In the genomic region with DNA sequence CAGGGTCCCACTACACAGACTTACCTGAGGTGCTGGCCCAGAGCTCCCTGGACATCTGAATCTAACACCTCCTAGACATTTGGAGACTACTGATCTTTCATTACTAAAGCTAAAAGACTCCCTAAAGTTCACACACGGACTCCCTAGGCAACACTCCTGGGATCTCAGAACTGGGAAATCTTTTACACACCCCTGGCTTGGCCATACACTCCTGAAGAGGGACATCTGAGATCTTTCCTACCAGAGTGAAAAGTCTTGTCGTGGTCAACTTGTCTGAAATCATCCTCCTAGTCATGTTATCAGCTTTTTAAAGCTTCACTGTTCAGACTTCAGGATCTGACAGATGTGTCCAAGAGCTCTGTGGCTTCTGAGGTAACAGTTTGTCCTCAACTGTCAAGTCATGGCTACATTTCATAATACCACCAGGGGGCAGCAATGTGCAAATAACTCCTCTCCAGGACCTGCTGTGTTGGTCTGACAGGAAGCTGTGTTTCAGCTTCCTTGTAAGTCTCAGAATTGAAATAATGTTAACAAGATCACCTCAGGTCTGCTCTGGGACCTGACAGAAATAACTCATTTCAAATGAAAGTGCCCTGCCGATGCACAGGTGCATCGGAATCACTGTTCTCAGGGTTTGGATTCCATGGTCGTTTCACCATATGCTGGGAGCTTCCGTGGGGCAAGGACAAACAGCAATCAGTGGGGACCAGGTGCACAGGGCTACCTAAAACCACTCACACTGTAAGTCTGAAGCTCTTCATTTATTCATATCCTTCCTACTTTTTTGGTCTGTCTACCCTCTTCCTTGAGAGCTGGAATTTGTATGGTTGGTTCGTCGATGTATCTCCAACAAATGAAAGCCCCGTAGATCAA, we compare ENCODE assay signal across 9 mouse cellular contexts.
A peak's percentile ranks its signal among the peaks of the same experiment; 100 is the strongest.
DNase-seq lines count a peak whose midpoint lies in the region; ATAC-seq and TF ChIP-seq lines count a peak whose summit lies in the region.
"Had no signal": no experiment of that assay in that cellular context is flagged by ENCODE, and none has a peak within 500 bp of the region (broad histone marks: within the 10 kb centered on the region; RNA-seq: fewer than 3 reads in every experiment).

No protein-coding gene starts in this region.

- DNase-seq in 3T3-L1 (ENCODE audit: low read depth, low spot score) (peak; percentile 94), adipocyte (ENCODE audit: low spot score) (peak; percentile 90)
- peak; percentile 26 for DNase-seq in gastrocnemius, postnatal 25 days
- DNase-seq in kidney, adult 9 months = peak; percentile 87
- DNase-seq in limb, embryonic 10.5 days (ENCODE audit: low spot score) = peak; percentile 73
- peak; percentile 94 for DNase-seq in midbrain, postnatal 0 days (ENCODE audit: low spot score)

- H3K27me3 ChIP-seq in limb, embryonic 10.5 days (ENCODE audit: low read depth, poor library complexity, severe bottlenecking) = no peaks in the 10 kb centered on the region
- no peaks in the 10 kb centered on the region for H3K27me3 ChIP-seq in midbrain, postnatal 0 days (ENCODE audit: insufficient read depth, low read length)
- H3K27me3 ChIP-seq in stomach, embryonic 14.5 days (ENCODE audit: control insufficient read depth, insufficient read depth, low read length) = no peaks in the 10 kb centered on the region
- H3K27me3 ChIP-seq: stomach, embryonic 15.5 days had no signal

- peak; percentile 100 for ATAC-seq in common myeloid progenitor, adult 5-6 weeks (replicated peaks; ENCODE audit: low read depth, poor library complexity, severe bottlenecking)
- peak; percentile 78; the same call in 1 of the 2 replicates for ATAC-seq in midbrain, postnatal 0 days (ENCODE audit: low FRiP score)
- peak; percentile 67; the same call in 1 of the 2 replicates for ATAC-seq in stomach, embryonic 14.5 days (ENCODE audit: insufficient number of reproducible peaks, insufficient read depth, low FRiP score, low read depth)

- H3K4me3 ChIP-seq in limb, embryonic 10.5 days = no peak overlapping the region
- no peak overlapping the region for H3K4me3 ChIP-seq in midbrain, postnatal 0 days (ENCODE audit: low read depth, low read length)
- no peak overlapping the region for H3K4me3 ChIP-seq in stomach, embryonic 14.5 days (ENCODE audit: low read depth, low read length)
- H3K4me3 ChIP-seq: stomach, embryonic 15.5 days had no signal

- WGBS in limb, embryonic 10.5 days = 75% methylated on average over 9 of the region's 9 CpGs
- 77% methylated on average over 9 of the region's 9 CpGs for WGBS in midbrain, postnatal 0 days
- 66% methylated on average over 9 of the region's 9 CpGs for WGBS in stomach, embryonic 14.5 days

- peaks cover 4% of the 10 kb centered on the region; the same call in 1 of the 2 replicates for H3K4me1 ChIP-seq in limb, embryonic 10.5 days
- no peaks in the 10 kb centered on the region for H3K4me1 ChIP-seq in midbrain, postnatal 0 days (ENCODE audit: insufficient read depth, low read length)
- no peaks in the 10 kb centered on the region for H3K4me1 ChIP-seq in stomach, embryonic 14.5 days (ENCODE audit: control insufficient read depth, insufficient read depth, low read length)
- H3K4me1 ChIP-seq: stomach, embryonic 15.5 days had no signal

- no peak overlapping the region for H3K9ac ChIP-seq in midbrain, postnatal 0 days (replicated peaks; ENCODE audit: low read length, poor library complexity, severe bottlenecking)
- H3K9ac ChIP-seq in stomach, embryonic 14.5 days (replicated peaks; ENCODE audit: low read depth, low read length) = no peak overlapping the region
- H3K9ac ChIP-seq: stomach, embryonic 15.5 days had no signal

- H3K4me2 ChIP-seq in midbrain, postnatal 0 days (ENCODE audit: low read depth, low read length, poor library complexity, severe bottlenecking) = no peak overlapping the region
- H3K4me2 ChIP-seq in stomach, embryonic 14.5 days (replicated peaks; ENCODE audit: low read depth, low read length) = no peak overlapping the region
- H3K4me2 ChIP-seq: stomach, embryonic 15.5 days had no signal

- no peaks in the 10 kb centered on the region for H3K9me3 ChIP-seq in limb, embryonic 10.5 days (replicated peaks)
- H3K9me3 ChIP-seq in midbrain, postnatal 0 days (ENCODE audit: low read length) = no peaks in the 10 kb centered on the region
- H3K9me3 ChIP-seq in stomach, embryonic 14.5 days (ENCODE audit: control insufficient read depth, low read depth, low read length) = no peaks in the 10 kb centered on the region
- H3K9me3 ChIP-seq: stomach, embryonic 15.5 days had no signal

- peak; percentile 88 for TF ChIP-seq CTCF in midbrain, postnatal 0 days (IDR thresholded peaks at IDR 0.05)

- H3K27ac ChIP-seq in limb, embryonic 10.5 days = no peak overlapping the region
- H3K27ac ChIP-seq in midbrain, postnatal 0 days (ENCODE audit: low read depth, low read length) = no peak overlapping the region
- no peak overlapping the region for H3K27ac ChIP-seq in stomach, embryonic 14.5 days (ENCODE audit: low read length)
- H3K27ac ChIP-seq: stomach, embryonic 15.5 days had no signal

- H3K36me3 ChIP-seq in limb, embryonic 10.5 days = no peaks in the 10 kb centered on the region
- no peaks in the 10 kb centered on the region for H3K36me3 ChIP-seq in midbrain, postnatal 0 days (ENCODE audit: insufficient read depth, low read length)
- H3K36me3 ChIP-seq in stomach, embryonic 14.5 days (ENCODE audit: control insufficient read depth, insufficient read depth, low read length) = no peaks in the 10 kb centered on the region
- H3K36me3 ChIP-seq: stomach, embryonic 15.5 days had no signal

Comparison
In these comparisons a context has a peak if more than half of its experiments do, and no peak if none do; other contexts are left out.
1. DNase-seq: peak in every context shown above with its lines; median percentile 94 in 3T3-L1; 94 in midbrain, postnatal 0 days; 90 in adipocyte; 87 in kidney, adult 9 months; 73 in limb, embryonic 10.5 days; 26 in gastrocnemius, postnatal 25 days.